Mouse (Mus musculus) ES-Bruce4 (cell line): ENCODE data around the gene Gli2.

Experiments used
- CTCF ChIP-seq: IDR thresholded peaks from one replicate; pipeline ENCODE4 v1.8.1; 2011; ENCODE audit warnings: low read depth, low read length
- EP300 ChIP-seq: IDR thresholded peaks from 2 replicates; pipeline ENCODE4 v1.6.1; 2011; ENCODE audit warnings: low read depth, low read length; ENCODE audit not compliant: insufficient read depth
- POLR2A ChIP-seq: IDR thresholded peaks from one replicate; pipeline ENCODE4 v1.8.1; 2011; ENCODE audit warnings: low read length; ENCODE audit not compliant: insufficient read depth

GRCm38 (mm10) chr1:118917520-118918220, 135.7 kb downstream of the Gli2 start:
- TF ChIP-seq CTCF (no peak), EP300 (no peak), POLR2A (no peak)
